Mouse (Mus musculus): ENCODE measurements around the gene Elk1.

Elk1 gene

DNA sequence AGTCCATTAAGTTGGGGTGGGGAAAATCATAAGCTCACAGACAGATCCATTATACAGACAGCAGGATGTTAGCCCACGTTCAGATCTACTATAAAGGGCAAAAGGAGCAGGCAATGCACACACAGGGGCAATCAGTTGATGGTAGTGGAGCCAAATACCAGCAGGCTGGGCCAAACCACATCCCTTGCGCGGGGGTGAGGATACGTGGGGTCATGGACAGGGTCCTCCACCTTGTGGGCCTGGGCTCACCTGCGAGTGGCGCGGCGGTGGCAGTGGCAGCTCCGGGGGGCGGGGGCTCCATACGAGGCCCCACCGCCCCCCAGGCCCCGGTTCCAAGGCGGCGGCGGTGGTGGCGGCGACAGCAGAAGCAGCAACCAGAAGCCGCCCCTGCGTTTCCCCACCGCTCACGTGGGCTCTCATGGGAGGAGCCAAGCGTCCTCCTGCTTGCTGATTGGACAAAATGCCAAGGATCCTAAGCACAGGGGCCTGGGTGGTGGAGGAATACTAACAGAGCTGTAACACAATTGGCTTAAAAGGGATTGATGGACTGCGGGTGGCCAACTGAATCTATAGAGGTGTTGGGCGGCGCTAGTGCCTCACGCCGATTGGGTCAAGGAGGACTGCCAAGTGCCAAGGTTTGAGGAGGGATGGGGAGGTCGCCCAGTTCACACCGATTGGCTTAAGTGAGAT is at the start of gene Elk1:
Gene Elk1, minus strand, starts transcription at position 418 of the 690 bp plus-strand sequence.
- peak; percentile 94 for DNase-seq (ENCODE audit: low read depth)

DNA sequence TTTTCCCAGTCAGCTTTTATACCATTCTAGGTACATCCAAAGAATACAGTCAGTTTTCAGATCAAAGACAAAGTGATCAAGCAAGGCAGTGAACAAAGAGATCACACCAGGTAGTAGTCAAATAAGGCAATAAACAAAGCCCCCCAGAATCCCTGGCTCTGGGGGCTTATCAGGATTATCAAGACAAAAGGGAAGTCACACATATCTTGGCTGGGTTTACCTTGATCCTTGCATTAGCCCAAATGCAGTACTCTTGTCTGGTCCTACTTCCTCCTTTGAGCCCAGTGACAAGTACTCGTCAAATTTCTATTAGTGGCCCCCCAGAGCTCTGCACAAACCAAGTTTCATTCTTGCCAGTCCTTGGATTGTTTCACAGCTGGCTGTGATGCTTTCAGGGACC is 30.5 kb upstream of the Elk1 start:
- DNase-seq (ENCODE audit: low read depth), result no peak

DNA sequence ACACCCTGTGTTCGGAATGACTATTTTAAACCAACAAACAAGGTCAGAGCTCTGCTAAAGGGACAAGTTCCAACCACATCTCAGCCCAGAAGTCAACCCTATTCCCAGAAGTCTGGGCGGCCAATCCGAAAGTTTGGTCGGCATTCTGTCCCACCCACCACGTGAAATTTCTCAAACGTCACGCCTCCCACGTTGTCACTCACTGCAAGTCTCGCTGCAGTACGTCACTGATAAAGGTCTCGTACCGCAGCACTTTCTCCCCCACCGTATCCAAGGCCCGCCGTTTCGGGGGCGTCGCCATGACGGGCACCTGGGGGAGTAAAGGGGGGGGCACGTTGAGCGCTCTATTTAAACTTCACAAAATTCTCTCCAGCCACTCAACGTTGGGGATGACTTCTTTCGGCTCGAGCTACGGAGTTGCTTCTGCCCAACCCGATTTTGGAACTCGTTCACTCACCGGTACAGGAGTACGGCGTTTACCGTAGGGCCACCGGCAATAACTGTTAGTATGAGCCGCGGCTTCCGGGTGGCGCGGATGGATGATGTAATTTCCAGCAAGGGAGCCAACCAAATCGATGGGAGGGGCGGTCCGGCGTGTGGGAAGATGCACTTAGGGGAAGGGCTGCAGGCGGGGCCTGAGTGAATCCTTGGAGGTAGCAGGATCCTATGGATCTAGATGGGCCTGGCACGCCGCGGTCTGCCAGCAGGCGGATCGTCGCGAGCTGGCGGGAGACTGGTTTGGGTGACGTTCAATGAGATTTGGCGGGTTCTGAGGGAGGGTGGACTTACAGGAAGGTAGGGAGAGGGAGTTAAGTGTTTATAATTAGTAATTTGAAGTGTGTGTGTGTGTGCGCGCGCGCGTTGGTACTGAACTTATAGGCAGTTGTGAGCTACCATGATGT is 11.3 kb upstream of the Elk1 start, which contains the start of gene Uxt:
Gene Uxt, minus strand, starts transcription at position 541 of the 902 bp plus-strand sequence.
- peak; percentile 95 for DNase-seq (ENCODE audit: low read depth)

DNA sequence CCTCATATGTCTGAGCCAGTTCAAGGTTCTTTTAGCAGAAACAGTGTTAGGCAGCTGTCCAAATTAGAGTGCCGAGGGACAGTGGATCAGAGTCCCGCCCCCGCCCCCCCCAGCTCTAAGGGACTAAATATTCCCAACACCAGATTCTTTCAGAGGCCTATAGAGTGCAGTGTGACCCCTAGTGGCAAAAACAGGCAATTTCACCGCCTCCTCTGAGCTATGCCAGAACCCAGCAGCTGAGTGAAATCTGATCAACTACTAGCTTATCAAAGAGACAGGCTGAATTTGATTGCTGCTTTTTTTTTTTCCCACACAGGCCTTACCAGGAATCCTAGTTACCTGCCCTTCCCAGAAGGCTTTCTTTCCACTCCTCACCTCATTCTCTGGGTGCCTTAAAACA is 4.4 kb downstream of the Elk1 start:
- DNase-seq (ENCODE audit: low read depth), result peak; percentile 40

DNA sequence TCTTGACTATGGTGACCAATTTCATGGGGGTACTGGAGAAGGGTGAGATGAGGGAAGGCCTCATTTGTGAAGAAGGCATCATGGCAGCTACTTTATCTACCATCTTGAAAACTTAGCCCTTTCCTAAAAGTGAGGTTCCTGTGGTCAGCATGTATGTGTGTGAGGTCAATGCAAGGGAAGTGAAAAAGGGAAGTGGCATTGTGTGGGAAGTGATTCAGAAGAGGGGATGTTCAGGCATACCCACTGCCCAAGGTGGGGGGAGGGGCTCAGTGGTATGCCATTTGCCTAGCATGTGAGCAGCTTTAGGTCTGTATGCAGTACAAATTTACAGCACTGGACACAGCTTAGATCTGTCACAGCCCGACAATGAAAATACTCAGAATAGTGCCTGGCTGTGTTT is 18.4 kb downstream of the Elk1 start:
- DNase-seq (ENCODE audit: low read depth), result peak; percentile 93

DNA sequence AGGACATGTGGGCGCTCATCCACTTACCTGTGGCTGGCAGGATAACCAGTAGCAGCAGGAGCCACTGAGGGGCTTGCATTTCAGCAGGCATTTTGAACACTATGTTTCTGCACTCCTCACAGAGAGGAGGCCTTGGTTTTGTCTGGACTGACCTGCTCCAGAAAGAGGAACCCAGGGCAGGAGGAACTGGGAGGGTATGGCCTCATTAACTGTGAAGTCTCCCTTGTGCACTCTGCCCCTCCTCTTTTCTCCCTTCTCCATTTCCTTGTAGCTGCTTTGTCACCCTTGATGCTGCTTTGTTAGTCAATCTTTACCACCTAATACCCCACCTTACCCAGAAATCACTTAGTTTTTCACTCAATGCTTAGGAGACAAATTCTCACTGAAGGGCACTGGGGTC is 19.0 kb downstream of the Elk1 start, which contains the start of gene Cfp:
Gene Cfp, minus strand, starts transcription at position 192 of the 400 bp plus-strand sequence.
- DNase-seq (ENCODE audit: low read depth), result peak; percentile 79

DNA sequence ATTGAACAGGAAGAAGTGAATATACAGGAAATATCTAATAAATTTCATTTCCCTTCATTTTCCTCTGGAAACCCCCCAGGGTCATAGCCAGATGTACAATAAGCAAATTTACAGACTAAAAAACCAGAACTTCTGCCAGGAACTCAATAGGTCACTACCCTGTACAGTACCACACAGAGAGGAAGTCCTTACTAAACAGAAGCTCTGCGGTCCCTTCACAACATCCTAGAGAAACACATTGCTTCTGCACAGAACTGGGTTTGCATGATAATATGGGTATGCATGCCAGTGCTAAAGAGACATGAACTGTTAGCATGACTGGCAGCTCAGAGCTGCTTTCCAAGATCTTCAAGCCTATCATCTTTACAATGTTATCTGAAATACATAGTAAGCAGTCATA is 20.5 kb downstream of the Elk1 start:
- DNase-seq (ENCODE audit: low read depth), result peak; percentile 54

DNA sequence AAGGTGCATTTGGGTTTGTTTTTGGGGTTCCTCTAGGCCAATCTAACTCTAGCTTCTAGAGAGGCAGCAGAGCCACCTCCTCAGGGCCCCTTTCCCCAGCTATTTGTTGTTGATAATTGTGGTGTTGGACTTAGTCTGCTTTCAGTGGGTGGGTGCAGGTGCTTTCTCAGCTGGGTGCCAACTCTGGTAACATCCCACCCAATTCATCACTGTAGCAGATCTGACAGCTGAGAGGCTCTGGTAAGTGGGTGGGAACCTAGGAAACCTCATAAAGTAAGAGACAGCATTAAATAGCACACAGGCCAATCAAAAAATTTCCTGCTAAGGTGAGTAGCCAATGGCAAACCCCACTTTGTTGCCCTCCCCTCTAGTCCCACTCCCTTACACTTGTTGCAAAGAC is 25.4 kb downstream of the Elk1 start:
- DNase-seq (ENCODE audit: low read depth), result no peak

DNA sequence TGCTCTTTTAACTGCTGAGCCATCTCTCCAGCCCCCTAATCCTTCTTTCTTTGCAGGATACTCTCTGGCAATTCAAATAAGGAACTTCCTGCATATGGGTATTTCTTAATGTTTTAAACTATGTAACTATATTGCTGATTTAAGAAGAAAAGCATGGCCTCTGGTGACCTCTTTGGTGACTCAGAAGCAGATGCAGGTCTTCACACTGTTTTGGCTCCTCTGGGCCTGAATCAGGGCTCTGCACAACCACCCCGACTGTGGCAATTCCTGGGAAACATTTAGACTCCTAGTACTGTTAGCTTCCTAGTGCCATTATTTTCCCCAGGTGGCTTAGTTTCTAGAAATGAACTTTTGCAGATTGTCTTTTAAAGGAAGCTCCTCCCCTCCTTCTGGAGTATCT is 26.9 kb downstream of the Elk1 start:
- no peak for DNase-seq (ENCODE audit: low read depth)

DNA sequence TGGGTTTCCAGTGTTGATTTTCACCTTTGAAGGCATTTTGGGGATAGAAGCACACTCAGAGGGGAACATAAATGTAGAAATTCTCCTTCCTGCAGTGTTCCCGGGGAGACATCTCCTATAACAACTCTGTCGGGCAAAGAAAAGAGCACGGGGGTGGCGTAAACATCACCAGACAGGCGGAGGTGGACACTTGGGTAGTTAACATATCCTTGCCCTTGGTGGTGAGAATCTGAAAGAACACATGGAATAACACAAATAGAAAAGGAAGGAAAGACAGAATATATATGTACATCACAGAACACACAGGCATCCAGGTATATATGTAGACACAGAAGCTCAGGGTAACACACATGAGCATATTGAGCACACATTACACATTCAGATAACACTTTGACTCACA is 29.0 kb downstream of the Elk1 start:
- no peak for DNase-seq (ENCODE audit: low read depth)

DNA sequence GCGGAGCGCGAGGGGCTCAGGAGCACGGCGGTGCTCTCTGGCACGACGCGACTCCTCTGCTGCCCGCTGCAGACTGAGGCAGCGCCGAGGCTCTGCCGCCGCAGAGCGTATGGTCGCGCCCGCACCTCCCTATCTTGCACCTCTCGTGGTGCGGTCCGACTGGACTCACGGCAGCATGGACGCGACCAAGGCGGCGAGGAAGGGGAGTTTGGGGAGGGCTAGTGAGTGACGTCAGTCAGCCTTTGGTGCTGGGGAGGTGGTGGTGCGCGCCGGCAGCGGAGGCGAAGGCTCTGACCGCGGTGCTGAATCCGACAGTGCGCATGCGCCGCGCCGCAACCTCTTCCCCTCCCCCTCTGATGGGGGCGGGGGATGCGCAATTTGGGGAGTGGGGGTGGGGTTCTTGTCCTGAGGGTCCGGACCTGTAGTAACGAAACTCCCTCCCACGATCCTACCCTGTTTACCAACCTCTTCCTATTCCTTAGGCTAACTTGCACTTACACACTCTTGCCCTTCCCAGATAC is 29.5 kb downstream of the Elk1 start, which contains the start of gene Syn1:
Gene Syn1, minus strand, starts transcription at position 161 of the 521 bp plus-strand sequence.
- DNase-seq (ENCODE audit: low read depth), result no peak

DNA sequence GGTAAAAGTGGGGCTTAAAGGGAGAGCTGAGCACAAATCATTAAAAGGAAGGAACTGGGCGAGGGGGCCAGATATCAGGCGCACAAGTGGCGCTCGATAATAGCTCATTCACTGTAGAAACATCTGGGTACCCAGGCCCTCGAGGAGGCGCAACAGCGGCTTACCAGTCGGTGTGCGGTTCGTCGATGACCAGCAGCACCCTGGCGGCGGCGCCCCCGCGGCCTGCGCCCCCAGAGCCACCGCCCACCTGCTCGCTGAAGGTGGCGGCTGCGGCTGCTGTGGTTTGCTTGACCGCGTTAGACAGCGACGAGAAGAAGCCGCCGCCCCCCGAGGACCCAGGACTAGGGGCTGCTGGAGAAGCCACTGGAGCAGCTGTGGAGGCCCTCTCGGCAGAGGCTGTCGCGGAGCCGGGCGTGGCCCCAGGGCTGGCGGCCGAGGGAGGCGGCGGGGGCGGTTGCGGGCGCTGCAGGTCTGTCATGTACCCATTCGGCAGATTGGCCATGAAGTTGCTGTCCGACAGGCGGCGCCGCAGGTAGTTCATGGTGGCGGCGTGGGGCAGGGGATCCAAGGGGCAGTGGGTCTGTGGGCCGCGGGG is 30.1 kb downstream of the Elk1 start:
- no peak for DNase-seq (ENCODE audit: low read depth)

DNA sequence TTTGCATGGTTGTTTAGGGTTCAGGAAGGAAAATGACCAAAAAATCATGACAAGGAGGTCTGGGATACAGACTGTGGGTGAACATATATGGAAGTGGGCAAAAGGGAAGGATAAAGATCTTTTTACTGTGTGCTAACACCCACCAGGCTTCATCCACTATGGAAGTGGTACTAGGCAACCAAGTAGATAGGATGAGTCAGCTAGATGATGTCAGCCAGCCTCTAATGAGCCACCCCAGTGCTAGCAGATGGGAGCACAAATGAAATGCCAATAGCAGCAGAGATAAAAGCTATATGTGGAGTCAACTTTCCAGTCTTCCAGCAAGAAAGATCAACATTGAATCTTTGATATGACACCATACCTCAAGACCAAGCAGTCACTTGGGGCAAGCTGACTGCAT is 35.3 kb downstream of the Elk1 start:
- peak; percentile 30 for DNase-seq (ENCODE audit: low read depth)

DNA sequence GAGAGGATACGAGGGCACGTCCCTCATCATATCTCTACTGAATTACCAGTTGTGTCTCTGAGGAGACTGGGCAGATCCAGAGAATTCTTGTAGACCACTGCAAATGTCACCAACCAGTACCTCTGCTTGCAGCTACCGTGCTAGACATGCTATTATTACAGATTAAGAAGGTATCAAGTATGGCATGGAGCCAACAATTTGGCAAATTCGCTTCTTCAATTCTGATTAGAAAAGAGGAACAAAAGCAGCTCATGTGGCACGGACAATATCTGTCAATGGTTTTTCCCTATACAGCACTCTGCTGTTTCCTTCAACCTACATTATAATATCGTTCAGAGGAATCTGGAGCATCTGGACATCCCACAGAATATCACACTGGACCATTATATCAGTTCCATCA is 36.7 kb downstream of the Elk1 start:
- DNase-seq (ENCODE audit: low read depth), result no peak

DNA sequence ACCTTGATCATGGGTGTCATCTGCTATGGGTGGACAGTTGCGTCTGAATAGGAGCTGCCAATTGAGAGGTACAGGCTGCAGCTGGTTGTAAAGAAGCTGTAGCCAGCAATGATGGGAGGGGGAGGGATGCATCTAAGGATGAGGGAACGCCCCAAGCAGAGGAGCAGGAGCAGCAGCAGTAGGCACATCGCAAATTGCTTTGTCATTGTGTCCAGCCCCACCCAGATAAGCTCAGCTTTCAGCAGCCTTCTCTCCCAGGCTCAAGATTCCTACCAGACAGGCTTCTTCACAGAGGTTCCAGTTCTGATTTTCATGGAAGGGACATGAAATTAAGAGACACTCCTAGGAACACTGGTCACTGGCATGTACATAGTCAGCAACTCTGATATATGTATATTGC is 40.3 kb downstream of the Elk1 start:
- no peak for DNase-seq (ENCODE audit: low read depth)

Measured in 416B (cell line).